Mouse (Mus musculus) cerebellum, adult 2 months (tissue): Measurements from ENCODE around the gene Dnajb14. TPM values are rescaled to one million over a fixed set of nuclear protein-coding genes. Genes with fewer than 3 reads are reported as not detected.

Experiments
- DNase-seq, 2 experiments: peaks; one replicate each; pipeline ENCODE4 v3.0.0; 2021
- H3K27ac ChIP-seq: fragments of 200-500 bp; 2 replicates; pipeline ENCODE4 v1.5.1; 2012; ENCODE audit warnings: low read length, control low read depth, inconsistent platforms; ENCODE audit not compliant: insufficient read depth
- H3K27me3 ChIP-seq: fragments of 200-500 bp; 2 replicates; pipeline ENCODE4 v1.6.1; 2012; ENCODE audit warnings: inconsistent platforms, mild to moderate bottlenecking, low read length, moderate library complexity; ENCODE audit not compliant: control insufficient read depth, insufficient read depth
- H3K4me1 ChIP-seq: fragments of 200-500 bp; 2 replicates; pipeline ENCODE4 v1.6.1; 2011; ENCODE audit warnings: low read length; ENCODE audit not compliant: control insufficient read depth, insufficient read depth
- H3K4me3 ChIP-seq: fragments of 200-500 bp; replicated peaks from 2 replicates; pipeline ENCODE3; 2011; ENCODE audit warnings: mild to moderate bottlenecking, low read depth, low read length, control low read depth; ENCODE audit not compliant: insufficient read depth
- CTCF ChIP-seq: fragments of 200-500 bp; IDR thresholded peaks from 2 replicates; pipeline ENCODE4 v1.5.1; 2011; ENCODE audit warnings: low read depth, mild to moderate bottlenecking, control low read depth, low read length, moderate library complexity, borderline replicate concordance; ENCODE audit not compliant: insufficient read depth
- POLR2A ChIP-seq: fragments of 200-500 bp; IDR thresholded peaks from 2 replicates; pipeline ENCODE4 v1.6.1; 2011; ENCODE audit warnings: low read length, control low read depth, borderline replicate concordance; ENCODE audit not compliant: insufficient read depth
- WGBS: fragments of 180-500 bp; shearing (Covaris S2); methylation state at CpG from one replicate; pipeline ENCODE4 v1.1.7; 2018; 5-methylcytosine and 5-hydroxymethylcytosine counted together
- polyA plus RNA-seq: library from polyadenylated mRNA; depleted of rRNA; stranded (reverse); fragments of >200 nt; gene quantifications from 2 replicates; pipeline ENCODE4 v1.2.3, GENCODE M21; 2012

Dnajb14 gene
- polyA plus RNA-seq, 1 experiment: 25.6 TPM

DNA sequence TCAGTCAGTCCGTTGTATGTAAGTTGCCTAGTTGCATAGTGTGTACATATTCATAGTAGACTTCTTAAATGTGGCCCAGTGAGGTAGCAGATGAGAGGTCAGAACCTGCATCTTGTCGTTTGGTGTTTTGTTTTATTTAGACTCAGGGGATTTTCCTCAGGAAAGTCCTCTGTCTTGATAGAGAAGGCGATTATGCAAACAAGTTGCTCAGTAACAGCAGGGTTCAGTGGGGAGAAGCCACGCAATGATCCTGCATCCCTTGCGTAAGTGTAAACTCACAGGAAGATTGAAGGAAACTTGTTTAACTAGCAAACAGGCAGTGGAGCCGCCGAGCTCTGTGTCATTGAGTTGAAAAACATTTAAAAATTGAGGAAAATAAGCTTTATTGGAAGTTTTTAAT, 20.5 kb downstream of the Dnajb14 start:
- H3K27me3 ChIP-seq: no peaks in the 10 kb centered on the region
- 81% methylated on average over 7 of the region's 7 CpGs for WGBS
- TF ChIP-seq CTCF (no peak), POLR2A (no peak)
- no peaks in the 10 kb centered on the region for H3K4me1 ChIP-seq
- H3K27ac ChIP-seq: no peak overlapping the region
- DNase-seq: no peak
- H3K4me3 ChIP-seq: no peak overlapping the region

DNA sequence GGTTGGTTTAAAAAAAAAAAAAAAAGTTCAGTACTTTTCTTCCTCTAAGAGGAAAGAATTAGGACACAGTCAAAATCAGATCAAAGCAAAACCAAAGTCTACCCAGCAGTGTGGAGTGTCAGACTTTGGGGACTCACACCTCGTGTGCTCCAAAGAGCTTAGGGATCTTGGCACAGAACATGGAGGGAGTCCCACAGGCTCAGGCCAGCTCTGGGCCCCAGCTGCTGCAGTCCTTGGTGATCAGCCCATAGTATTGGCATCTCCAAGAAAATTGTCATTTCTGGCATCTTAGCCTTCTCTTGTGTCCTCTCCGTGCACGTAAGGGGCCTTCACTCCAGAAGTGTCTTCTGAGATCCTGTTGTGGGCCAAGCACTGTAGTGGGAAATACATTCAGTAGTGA, 23.6 kb downstream of the Dnajb14 start:
- DNase-seq: no peak
- Histone ChIP-seq H3K27me3 (no peaks in the 10 kb centered on the region), H3K27ac (no peak overlapping the region), H3K4me1 (no peaks in the 10 kb centered on the region), H3K4me3 (no peak overlapping the region)
- no peak for TF ChIP-seq POLR2A
- TF ChIP-seq CTCF: no peak
- WGBS: 28% methylated on average over 3 of the region's 3 CpGs

DNA sequence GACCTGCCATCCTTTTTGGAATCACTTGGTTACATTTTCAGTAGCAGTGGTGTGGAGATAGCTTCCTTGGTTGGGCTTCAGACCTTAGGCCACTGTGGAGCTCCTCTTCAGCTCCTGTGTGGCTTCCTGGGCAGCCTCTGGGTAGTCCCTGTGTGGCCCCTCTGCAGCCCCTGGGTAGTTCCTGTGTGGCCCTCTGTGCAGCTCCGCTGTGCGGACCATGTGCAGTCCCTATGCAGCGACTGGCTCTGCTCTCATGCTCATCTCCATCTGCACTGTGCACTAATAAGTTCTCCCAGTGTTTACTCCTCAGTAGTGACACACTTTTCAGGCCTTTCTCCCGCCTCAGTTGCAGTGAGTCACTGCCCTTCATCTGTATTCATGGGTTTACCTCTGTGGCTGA, 24.6 kb downstream of the Dnajb14 start:
- Histone ChIP-seq H3K4me3 (no peak overlapping the region), H3K27ac (no peak overlapping the region), H3K4me1 (no peaks in the 10 kb centered on the region), H3K27me3 (no peaks in the 10 kb centered on the region)
- 87% methylated on average over 4 of the region's 4 CpGs for WGBS
- DNase-seq: no peak
- TF ChIP-seq CTCF (no peak), POLR2A (no peak)

DNA sequence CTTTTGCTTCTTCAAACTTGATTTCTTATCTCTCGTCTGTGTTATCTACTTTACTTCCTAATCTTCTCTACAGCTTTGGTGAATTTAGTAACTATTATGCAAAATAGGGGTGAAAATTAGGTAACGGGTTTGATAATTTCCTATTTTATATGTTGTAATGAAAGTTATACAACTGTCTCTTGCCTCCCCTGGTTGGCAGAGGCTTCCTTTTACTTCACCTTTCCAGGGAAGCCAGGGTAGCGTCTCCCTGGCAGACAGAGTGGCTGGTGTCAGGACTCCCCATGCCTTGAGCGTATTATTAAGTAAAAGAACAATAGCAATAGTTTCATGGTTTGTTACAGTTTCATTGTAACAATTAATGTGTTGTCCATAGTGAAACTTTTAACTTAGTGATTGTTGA, 26.3 kb downstream of the Dnajb14 start:
- no peaks in the 10 kb centered on the region for H3K27me3 ChIP-seq
- WGBS: 94% methylated on average over 4 of the region's 4 CpGs
- no peak overlapping the region for H3K27ac ChIP-seq
- TF ChIP-seq POLR2A (no peak), CTCF (no peak)
- no peak for DNase-seq
- no peaks in the 10 kb centered on the region for H3K4me1 ChIP-seq
- H3K4me3 ChIP-seq: no peak overlapping the region

DNA sequence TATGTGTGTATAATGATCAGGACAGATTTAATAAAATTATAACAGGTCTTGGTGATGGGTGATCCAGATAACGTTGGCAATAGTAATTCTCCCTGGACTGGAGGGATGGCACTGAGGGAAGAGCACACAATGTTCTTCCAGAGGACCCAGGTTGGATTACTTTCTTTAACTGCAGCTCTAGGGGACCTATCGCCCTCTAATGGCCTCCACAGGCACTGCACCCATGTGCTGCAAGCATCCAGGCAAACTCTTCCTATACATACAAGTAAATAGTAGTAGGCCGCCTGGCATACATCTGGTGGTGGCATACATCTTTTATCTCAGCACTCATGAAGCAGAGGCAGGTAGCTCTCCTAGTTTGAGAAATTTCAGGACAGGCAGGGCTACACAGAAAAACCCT, 27.7 kb downstream of the Dnajb14 start:
- Histone ChIP-seq H3K27me3 (no peaks in the 10 kb centered on the region), H3K27ac (no peak overlapping the region), H3K4me3 (no peak overlapping the region), H3K4me1 (no peaks in the 10 kb centered on the region)
- 99% methylated on average over 3 of the region's 3 CpGs for WGBS
- TF ChIP-seq POLR2A: no peak
- peak; percentile 48 for TF ChIP-seq CTCF
- DNase-seq: no peak

DNA sequence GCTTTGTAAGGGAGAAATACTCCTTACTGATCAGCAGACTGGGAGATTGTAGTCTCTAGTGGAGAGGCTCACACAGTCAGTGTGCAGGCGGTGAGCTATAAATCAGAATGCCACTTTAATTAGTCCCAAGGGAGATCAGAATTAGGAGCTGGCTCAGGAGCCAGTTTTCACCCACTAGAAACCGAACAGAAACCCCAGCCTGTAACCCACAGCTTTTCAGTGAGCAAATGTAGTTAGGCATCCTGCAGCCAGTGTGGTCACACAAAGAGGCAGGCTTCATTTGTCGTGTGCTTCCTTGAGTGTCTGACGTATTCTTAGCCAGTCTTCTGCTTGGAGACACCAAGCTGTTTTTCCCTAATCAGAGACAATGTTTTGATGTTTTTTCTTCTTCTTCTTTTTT, 28.9 kb downstream of the Dnajb14 start:
- WGBS: 67% methylated on average over 4 of the region's 4 CpGs
- DNase-seq: no peak
- no peak overlapping the region for H3K4me3 ChIP-seq

DNA sequence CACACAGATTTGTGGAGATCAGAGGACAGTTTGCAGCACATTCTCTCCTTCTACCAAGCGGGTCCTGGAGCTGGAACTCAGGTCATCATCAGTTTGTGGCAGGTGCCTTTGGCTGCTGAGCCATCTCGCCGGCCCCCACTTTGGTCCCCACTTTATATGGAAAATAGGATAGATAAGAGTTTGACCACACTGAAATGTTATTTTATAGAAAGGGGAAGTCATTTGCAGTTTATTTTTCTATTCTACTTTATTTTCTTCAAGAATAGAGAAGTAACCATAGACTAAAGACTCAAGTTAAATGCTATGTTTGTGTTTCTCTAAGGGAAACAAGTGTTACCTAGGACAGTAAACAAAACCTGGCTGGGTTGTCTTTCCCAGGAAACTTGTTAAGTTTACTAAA, 29.4 kb downstream of the Dnajb14 start:
- Histone ChIP-seq H3K27ac (no peak overlapping the region), H3K4me1 (no peaks in the 10 kb centered on the region), H3K27me3 (no peaks in the 10 kb centered on the region), H3K4me3 (no peak overlapping the region)
- TF ChIP-seq POLR2A (no peak), CTCF (no peak)
- WGBS: 97% methylated on average over 3 of the region's 3 CpGs
- DNase-seq: no peak

More for the DNA sequence above, 28.9 kb downstream of the Dnajb14 start:
- Histone ChIP-seq H3K27ac (no peak overlapping the region), H3K4me1 (no peaks in the 10 kb centered on the region), H3K27me3 (no peaks in the 10 kb centered on the region)
- TF ChIP-seq CTCF (no peak), POLR2A (no peak)

DNA sequence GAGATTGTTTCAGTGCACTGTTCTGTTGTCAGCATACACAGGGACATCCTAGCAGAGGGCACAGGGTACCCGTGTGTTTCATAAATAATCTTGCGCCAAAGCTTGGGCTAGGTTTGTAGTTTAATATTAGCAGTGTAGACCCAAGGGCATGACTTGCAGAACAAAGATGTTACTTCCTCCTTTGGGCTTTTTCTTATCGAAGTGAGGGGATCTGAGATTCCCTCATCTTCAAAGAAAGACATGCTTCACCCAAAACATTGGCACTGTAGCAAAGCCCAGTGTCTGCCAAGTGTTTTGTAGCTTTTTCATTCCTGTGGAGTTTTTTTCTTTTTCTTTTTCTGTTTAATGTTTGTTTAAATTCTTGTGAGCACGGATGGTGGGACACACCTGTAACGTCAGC, 30.2 kb downstream of the Dnajb14 start:
- Histone ChIP-seq H3K4me3 (no peak overlapping the region), H3K4me1 (no peaks in the 10 kb centered on the region), H3K27ac (no peak overlapping the region), H3K27me3 (no peaks in the 10 kb centered on the region)
- TF ChIP-seq CTCF: no peak
- TF ChIP-seq POLR2A: no peak
- WGBS: 88% methylated on average over 5 of the region's 5 CpGs
- no peak for DNase-seq
